Mouse (Mus musculus): ENCODE measurements around the gene Sbds.
A peak's percentile ranks its signal among the peaks of the same experiment; 100 is the strongest.

Gene Sbds

GRCm38 (mm10) chr5:130255017-130255720 is at the start of gene Sbds, which contains the start of gene Tyw1:
TSS of gene Sbds (minus strand) at chr5:130255530.
TSS of gene Tyw1 (plus strand) at chr5:130255619.
- DNase-seq (ENCODE audit: low spot score in 2 of 2) = peak; percentile 98 to 99

- no peak for DNase-seq (ENCODE audit: low spot score in 2 of 2)
These were observed 48.3 kb upstream of the Sbds start for GRCm38 (mm10) chr5:130303611-130304010.

DNA sequence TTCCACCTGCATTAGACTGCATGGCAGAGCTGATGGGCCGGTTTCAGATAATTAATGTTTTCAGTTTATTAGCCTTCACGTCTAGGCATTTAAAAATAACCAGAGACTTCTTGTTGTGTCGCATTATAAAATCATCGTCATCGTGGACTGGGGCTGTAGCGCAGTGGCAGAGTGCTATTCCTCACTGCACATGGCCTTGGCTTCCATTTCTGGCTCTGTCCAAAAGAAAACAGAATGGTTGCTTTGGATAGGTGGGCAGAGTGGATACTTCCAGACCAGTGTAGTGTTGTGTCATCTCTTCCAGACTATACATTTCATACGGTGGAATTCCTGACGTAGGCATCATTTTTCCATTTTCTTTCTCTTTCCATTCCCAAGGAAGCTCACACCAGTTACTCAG is 44.2 kb upstream of the Sbds start:
- DNase-seq (ENCODE audit: low spot score in 2 of 2) = no peak

GRCm38 (mm10) chr5:130298831-130299460 is 43.6 kb upstream of the Sbds start:
- no peak for DNase-seq (ENCODE audit: low spot score in 2 of 2)

DNA sequence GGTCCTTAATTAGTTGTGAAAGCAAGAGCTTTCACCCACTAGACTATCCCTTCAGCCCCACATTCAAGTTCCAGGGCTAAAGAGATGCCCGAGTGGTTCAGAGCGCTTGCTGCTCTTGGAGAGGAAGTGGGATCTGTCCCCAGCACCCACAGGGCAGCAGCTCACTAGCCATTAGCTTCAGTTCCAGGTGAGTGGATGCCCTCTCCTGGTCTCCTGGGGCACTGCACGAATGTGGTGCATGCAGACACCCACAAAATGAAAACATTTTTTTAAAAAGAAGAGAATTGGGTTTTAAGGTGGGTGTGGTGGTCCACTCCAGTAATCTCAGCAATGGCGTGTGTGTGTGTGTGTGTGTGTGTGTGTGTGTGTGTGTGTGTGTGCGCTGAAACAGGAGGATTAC is 40.7 kb upstream of the Sbds start:
- no peak for DNase-seq (ENCODE audit: low spot score in 2 of 2)

DNA sequence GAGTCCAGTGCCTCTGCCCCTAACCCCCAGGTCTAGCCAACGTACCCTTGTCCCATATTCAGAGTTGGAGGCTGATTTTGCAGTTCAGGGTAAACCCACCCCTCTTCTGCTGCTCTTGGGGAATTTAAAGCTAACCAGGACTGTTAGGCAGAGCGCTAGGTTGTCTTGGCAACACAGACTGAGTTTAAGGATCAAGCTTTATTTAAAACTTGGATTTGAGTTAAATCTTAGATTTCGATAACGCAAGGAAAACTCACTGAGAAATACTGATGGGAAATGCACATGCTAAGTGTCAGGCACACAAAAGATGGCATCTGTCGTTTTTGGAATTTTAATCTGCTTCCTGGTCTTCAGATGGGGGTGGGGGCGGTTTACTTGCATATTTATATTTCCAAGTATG is 39.3 kb upstream of the Sbds start:
- no peak for DNase-seq (ENCODE audit: low spot score in 2 of 2)

- DNase-seq (ENCODE audit: low spot score in 2 of 2) = no peak
These were observed 38.6 kb upstream of the Sbds start for GRCm38 (mm10) chr5:130293941-130294340.

GRCm38 (mm10) chr5:130292976-130293375 is 37.6 kb upstream of the Sbds start:
- DNase-seq (ENCODE audit: low spot score in 2 of 2) = no peak

DNA sequence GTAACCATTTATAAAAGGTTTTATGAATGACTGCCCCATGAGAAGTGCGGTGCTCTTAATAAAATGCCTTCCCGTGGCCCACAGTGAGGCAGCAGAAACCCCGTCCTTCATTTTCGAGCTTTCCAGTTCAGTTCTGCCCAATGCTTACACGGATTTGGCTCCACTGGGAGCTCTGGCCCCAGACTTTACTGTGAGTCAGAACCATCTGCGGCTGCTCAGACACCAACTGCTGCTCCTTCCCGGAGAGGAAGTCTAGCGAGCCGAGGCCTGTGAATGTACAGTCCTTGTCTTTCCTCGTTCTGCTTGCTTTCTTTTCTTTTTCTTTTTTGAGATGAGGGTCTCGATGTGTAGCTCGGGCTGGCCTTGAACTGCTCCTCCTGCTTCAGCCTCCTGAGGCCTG is 35.4 kb upstream of the Sbds start:
- no peak for DNase-seq (ENCODE audit: low spot score in 2 of 2)

- no peak for DNase-seq (ENCODE audit: low spot score in 2 of 2)
These were observed 34.9 kb upstream of the Sbds start for GRCm38 (mm10) chr5:130290242-130290641.

GRCm38 (mm10) chr5:130288106-130288505 is 32.8 kb upstream of the Sbds start:
- no peak for DNase-seq (ENCODE audit: low spot score in 2 of 2)

DNA sequence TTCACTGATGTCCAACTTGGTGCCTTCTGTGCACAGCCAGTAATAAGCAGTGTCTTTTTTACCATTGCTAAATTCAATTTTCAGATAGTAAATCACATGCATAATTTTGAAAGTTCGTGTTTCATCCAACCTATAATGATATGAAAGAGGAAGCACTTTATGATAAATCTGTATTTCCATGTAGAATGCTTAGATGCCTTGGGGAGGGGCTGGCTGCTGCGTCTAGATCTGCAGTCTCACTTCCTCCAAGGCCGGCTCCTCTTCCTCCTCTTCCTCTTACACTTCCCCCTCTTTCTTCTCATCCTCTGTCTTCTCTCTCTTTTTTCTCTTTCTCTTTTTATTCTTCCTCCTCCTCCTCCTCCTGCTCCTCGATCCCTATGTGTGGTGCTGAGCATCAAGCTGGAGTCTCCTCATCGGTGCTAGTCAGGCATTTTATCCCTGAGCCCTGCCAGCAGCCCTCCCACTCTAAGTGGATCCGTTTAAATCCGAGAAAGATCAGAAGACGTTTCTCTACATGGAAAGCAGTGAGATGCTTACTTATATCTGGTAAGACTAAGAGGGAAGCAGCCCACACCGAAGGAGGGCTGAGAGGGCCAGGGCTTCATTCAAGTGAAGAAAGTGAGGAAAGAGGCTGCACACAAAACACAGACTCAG is 27.9 kb upstream of the Sbds start:
- DNase-seq (ENCODE audit: low spot score in 2 of 2) = peak; percentile 8 to 25

DNA sequence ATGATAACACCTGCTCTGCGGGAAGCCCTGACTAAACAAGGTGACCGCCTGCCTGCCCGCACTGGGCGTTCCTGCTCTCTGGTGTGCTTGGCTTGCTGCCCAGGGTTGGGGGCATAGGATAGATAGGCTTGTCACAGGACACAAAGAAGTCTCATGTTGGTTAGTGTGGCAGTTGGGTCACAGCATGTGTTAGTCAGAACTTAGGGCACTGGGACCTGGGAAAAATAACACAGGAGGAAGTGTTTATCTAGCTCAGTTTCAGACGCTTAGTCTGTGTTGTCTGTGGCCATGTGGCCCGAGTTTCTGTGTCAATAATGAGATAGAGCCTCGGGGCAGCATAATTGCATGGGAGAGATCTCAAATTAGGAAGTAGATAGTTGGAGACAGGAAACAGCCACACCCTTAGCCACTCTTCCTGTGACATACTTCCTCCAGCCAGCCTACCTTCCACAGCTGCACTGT is 22.7 kb upstream of the Sbds start:
- DNase-seq (ENCODE audit: low spot score in 2 of 2) = peak in 1 of 2 experiments; percentile 11

- DNase-seq (ENCODE audit: low spot score in 2 of 2) = no peak
These were observed 20.2 kb upstream of the Sbds start for GRCm38 (mm10) chr5:130275509-130275908.

DNA sequence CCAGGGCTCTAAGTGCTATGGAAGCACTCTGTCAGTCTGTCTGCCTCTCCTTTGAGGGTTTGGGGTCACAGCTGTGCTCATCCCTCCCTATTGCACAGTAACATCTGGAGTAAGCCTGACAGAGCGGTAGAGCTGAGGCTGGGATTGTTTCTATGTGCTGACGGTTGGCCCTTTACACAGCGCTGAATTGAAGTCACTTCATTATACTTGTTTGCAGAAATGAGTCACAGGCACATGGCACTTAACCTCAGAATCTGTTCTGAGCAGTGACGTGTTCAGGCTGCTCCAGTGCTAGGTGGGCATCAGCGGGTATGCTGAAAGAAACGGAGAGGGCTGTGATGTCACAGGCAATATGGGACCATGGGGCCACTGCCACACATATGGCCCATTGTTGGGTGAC is 17.7 kb upstream of the Sbds start:
- DNase-seq (ENCODE audit: low spot score in 2 of 2) = no peak

DNA sequence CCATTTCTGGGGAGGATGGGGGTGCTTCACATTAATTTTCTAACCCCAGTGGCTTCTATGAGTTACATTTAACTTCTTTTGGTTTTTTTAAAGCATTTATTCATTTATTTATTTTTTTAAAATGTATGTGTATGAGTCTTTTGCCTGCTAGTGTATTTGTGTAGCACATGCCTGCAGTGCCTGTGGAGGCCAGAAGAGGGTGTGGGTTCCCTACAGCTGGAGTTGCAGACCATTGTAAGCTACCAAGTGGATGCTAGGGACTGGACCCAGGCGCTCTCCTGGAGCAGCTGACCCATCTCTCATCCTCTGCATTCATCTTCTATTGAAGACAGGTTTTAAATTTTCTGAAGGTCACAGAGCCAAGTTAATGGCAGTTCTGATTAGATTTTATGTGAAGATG is 17.0 kb upstream of the Sbds start:
- no peak for DNase-seq (ENCODE audit: low spot score in 2 of 2)

GRCm38 (mm10) chr5:130268976-130269375 is 13.6 kb upstream of the Sbds start:
- no peak for DNase-seq (ENCODE audit: low spot score in 2 of 2)

DNA sequence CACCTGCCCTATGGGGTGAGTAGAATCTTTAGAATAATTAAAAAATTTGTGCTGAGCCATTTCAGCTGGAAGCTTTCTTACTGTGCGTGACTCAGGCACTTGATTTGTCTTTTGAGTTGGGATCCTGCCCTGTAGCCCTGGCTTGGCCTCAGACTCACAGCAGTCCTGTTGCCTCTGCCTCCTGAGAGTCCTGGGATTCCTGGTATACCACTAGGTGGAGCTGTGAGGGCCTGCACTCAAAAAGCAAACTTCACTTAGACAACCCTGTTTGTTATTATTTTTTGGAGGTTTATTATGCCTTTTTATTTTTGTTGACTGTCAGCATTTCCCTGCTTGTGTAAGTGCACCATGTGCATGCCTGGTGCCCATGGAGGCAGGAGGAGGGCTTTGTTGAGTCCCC is 12.0 kb upstream of the Sbds start:
- no peak for DNase-seq (ENCODE audit: low spot score in 2 of 2)

DNA sequence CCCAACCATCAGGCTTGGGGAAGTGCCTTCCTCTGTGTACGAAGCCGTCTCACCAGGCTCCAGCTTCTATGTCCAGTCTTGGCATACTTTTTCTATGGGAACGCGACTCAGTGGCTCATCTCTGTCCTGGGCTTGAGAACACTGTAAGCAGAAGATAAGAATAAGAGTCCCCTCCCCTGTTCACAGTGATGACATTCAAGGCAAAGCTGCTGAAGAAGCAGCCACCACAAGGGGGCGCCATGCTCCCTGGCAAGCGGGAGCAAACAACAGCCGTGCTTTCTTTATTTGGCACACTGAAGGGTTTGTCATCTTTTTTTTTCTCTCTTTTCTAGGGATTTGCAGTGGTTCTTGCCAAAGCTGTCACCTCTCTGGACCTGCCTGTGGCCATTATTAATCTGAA is 11.3 kb upstream of the Sbds start:
- peak in 1 of 2 experiments; percentile 16 for DNase-seq (ENCODE audit: low spot score in 2 of 2)

DNA sequence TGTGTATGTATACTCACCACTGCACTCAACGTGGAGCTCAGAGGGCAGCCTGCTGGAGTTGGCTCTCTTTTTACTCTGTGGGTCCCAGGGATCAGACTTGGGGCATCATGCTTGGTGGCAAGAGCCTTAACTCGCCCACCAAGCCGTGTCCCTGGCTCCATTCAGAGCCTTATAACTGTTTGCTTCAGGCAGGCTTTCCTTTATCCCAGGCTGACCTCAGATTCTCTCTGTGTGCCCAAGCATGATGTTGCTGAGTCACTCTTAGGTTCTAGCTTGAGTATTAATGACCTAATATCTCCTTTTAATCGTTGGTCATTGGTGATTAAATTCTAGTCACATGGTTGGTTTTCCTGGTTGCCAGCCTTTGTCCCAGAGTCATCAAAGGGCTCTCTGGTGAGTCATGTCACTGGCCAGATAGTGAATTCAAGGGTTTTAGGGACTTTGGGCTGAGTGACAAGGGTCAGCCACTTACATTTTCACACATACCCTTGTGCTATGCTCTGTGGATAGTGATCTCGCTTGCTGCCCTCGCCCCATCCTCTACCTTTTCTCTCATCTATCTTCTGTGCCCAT is 9.2 kb upstream of the Sbds start:
- no peak for DNase-seq (ENCODE audit: low spot score in 2 of 2)

GRCm38 (mm10) chr5:130263454-130263853 is 8.1 kb upstream of the Sbds start:
- no peak for DNase-seq (ENCODE audit: low spot score in 2 of 2)

GRCm38 (mm10) chr5:130257303-130257702 is 2.0 kb upstream of the Sbds start:
- DNase-seq (ENCODE audit: low spot score in 2 of 2) = no peak
